Mouse (Mus musculus): ENCODE data around the gene Galr2. TPM values are rescaled to one million over a fixed set of nuclear protein-coding genes. Genes with fewer than 3 reads are reported as not detected.

Galr2 gene
- total and polyA plus RNA-seq, 2 experiments from 2014 or later, result 0.36 TPM; not detected in 1

GRCm38 (mm10) chr11:116305423-116305822 is 24.7 kb downstream of the Galr2 start:
- ATAC-seq, result no peak
- peaks cover 42% of the 10 kb centered on the region for H3K36me3 ChIP-seq (ENCODE audit: insufficient read depth)
- no peak for TF ChIP-seq CTCF (IDR thresholded peaks at IDR 0.05; ENCODE audit: low read depth)
- 97% methylated on average over 2 of the region's 2 CpGs for WGBS
- peaks cover 10% of the 10 kb centered on the region for H3K4me1 ChIP-seq (ENCODE audit: insufficient read depth)
- H3K27me3 ChIP-seq (ENCODE audit: insufficient read depth, low read length), result no peaks in the 10 kb centered on the region
- H3K9ac ChIP-seq, result no peak overlapping the region
- H3K4me2 ChIP-seq (ENCODE audit: low read depth), result peak overlapping the region; percentile 65
- no peak overlapping the region for H3K27ac ChIP-seq (ENCODE audit: low read depth, low read length)
- H3K4me3 ChIP-seq (ENCODE audit: low read depth, low read length), result peak overlapping the region; percentile 84; the same call in 1 of the 2 replicates
- no peak for DNase-seq
- no peaks in the 10 kb centered on the region for H3K9me3 ChIP-seq (ENCODE audit: low read length)

GRCm38 (mm10) chr11:116306126-116306982 is 25.6 kb downstream of the Galr2 start:
- Histone ChIP-seq H3K4me3 (ENCODE audit: low read depth, low read length) (peak overlapping the region; percentile 84), H3K36me3 (ENCODE audit: insufficient read depth) (peaks cover 32% of the 10 kb centered on the region), H3K27ac (ENCODE audit: low read depth, low read length) (peak overlapping the region; percentile 50; the same call in 1 of the 2 replicates), H3K9me3 (ENCODE audit: low read length) (no peaks in the 10 kb centered on the region), H3K4me2 (ENCODE audit: low read depth) (peak overlapping the region; percentile 65), H3K9ac (peak overlapping the region; percentile 72), H3K4me1 (ENCODE audit: insufficient read depth) (peaks cover 10% of the 10 kb centered on the region), H3K27me3 (ENCODE audit: insufficient read depth, low read length) (no peaks in the 10 kb centered on the region)
- peak; percentile 96 for ATAC-seq
- WGBS, result 5% methylated on average over 50 of the region's 53 CpGs
- TF ChIP-seq CTCF (IDR thresholded peaks at IDR 0.05; ENCODE audit: low read depth), result no peak
- DNase-seq, result peak; percentile 98

GRCm38 (mm10) chr11:116307019-116307725 is 26.4 kb downstream of the Galr2 start, which contains the start of gene Exoc7:
Gene Exoc7 (minus strand): TSS chr11:116307233.
- Histone ChIP-seq H3K27me3 (ENCODE audit: insufficient read depth, low read length) (no peaks in the 10 kb centered on the region), H3K4me3 (ENCODE audit: low read depth, low read length) (peak within 1 kb of the TSS; percentile 84), H3K9ac (peak within 1 kb of the TSS; percentile 72), H3K4me2 (ENCODE audit: low read depth) (peak within 1 kb of the TSS; percentile 65), H3K4me1 (ENCODE audit: insufficient read depth) (peaks cover 10% of the 10 kb centered on the region), H3K27ac (ENCODE audit: low read depth, low read length) (peak within 1 kb of the TSS; percentile 50; the same call in 1 of the 2 replicates), H3K36me3 (ENCODE audit: insufficient read depth) (peaks cover 26% of the 10 kb centered on the region), H3K9me3 (ENCODE audit: low read length) (no peaks in the 10 kb centered on the region)
- ATAC-seq, result no peak
- WGBS, result 87% methylated on average over 10 of the region's 10 CpGs
- TF ChIP-seq CTCF (IDR thresholded peaks at IDR 0.05; ENCODE audit: low read depth), result no peak
- DNase-seq, result no peak

GRCm38 (mm10) chr11:116307762-116308531 is 27.2 kb downstream of the Galr2 start:
- H3K4me1 ChIP-seq (ENCODE audit: insufficient read depth), result peaks cover 10% of the 10 kb centered on the region
- no peaks in the 10 kb centered on the region for H3K27me3 ChIP-seq (ENCODE audit: insufficient read depth, low read length)

GRCm38 (mm10) chr11:116309601-116310000 is 28.9 kb downstream of the Galr2 start:
- H3K36me3 ChIP-seq (ENCODE audit: insufficient read depth), result peaks cover 3% of the 10 kb centered on the region
- H3K4me2 ChIP-seq (ENCODE audit: low read depth), result no peak overlapping the region
- H3K4me1 ChIP-seq (ENCODE audit: insufficient read depth), result peaks cover 10% of the 10 kb centered on the region
- H3K27ac ChIP-seq (ENCODE audit: low read depth, low read length), result no peak overlapping the region
- WGBS, result 70% methylated on average over 3 of the region's 3 CpGs
- H3K9me3 ChIP-seq (ENCODE audit: low read length), result no peaks in the 10 kb centered on the region
- TF ChIP-seq CTCF (IDR thresholded peaks at IDR 0.05; ENCODE audit: low read depth), result no peak
- H3K27me3 ChIP-seq (ENCODE audit: insufficient read depth, low read length), result no peaks in the 10 kb centered on the region
- DNase-seq (no peak), ATAC-seq (no peak)
- no peak overlapping the region for H3K4me3 ChIP-seq (ENCODE audit: low read depth, low read length)
- H3K9ac ChIP-seq, result no peak overlapping the region

More at GRCm38 (mm10) chr11:116307762-116308531, 27.2 kb downstream of the Galr2 start:
- H3K4me2 ChIP-seq (ENCODE audit: low read depth), result no peak overlapping the region
- TF ChIP-seq CTCF (IDR thresholded peaks at IDR 0.05; ENCODE audit: low read depth), result no peak
- no peak for ATAC-seq
- WGBS, result 93% methylated on average over 12 of the region's 12 CpGs
- H3K4me3 ChIP-seq (ENCODE audit: low read depth, low read length), result no peak overlapping the region
- peaks cover 19% of the 10 kb centered on the region for H3K36me3 ChIP-seq (ENCODE audit: insufficient read depth)
- no peak for DNase-seq
- H3K9ac ChIP-seq, result no peak overlapping the region
- no peak overlapping the region for H3K27ac ChIP-seq (ENCODE audit: low read depth, low read length)
- no peaks in the 10 kb centered on the region for H3K9me3 ChIP-seq (ENCODE audit: low read length)

GRCm38 (mm10) chr11:116311169-116311568 is 30.4 kb downstream of the Galr2 start:
- Histone ChIP-seq H3K27ac (ENCODE audit: low read depth, low read length) (no peak overlapping the region), H3K4me1 (ENCODE audit: insufficient read depth) (peaks cover 4% of the 10 kb centered on the region; the same call in 1 of the 2 replicates), H3K4me3 (ENCODE audit: low read depth, low read length) (no peak overlapping the region), H3K27me3 (ENCODE audit: insufficient read depth, low read length) (no peaks in the 10 kb centered on the region), H3K9ac (no peak overlapping the region), H3K4me2 (ENCODE audit: low read depth) (no peak overlapping the region), H3K9me3 (ENCODE audit: low read length) (no peaks in the 10 kb centered on the region), H3K36me3 (ENCODE audit: insufficient read depth) (no peaks in the 10 kb centered on the region)
- 38% methylated on average over 8 of the region's 8 CpGs for WGBS
- TF ChIP-seq CTCF (IDR thresholded peaks at IDR 0.05; ENCODE audit: low read depth), result no peak
- ATAC-seq (peak; percentile 40), DNase-seq (peak; percentile 67)

Measured in forebrain, postnatal 0 days (tissue).